Mouse (Mus musculus): ENCODE results near the gene Sytl2. TPM values are rescaled to one million over a fixed set of nuclear protein-coding genes. Genes with fewer than 3 reads are reported as not detected.

Gene Sytl2
- polyA plus RNA-seq, 1 experiment, result 0.06 TPM

DNA sequence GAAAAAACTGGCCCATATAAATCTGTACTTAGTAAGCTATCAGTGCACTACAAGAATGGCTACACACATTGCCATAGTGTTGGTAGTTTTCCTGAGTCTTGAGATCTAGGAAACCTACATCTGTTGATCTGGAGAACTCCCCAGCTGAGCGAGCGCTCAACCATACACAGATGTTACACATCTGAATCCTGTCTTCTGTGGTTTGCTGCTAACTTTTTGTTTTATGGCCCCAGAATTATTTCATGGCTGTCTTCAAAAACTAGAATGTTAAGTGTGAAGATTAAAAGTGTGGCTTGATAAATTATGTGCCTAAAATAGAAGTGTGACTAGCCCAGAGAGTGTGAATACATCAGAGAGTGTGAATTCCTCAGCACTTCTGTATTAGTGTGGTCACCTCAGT, 82.4 kb downstream of the Sytl2 start:
- Histone ChIP-seq H3K9me3 (ENCODE audit: control insufficient read depth, low read length) (no peaks in the 10 kb centered on the region), H3K36me3 (ENCODE audit: control insufficient read depth) (no peaks in the 10 kb centered on the region), H3K4me3 (replicated peaks) (no peak overlapping the region), H3K4me1 (ENCODE audit: control insufficient read depth) (no peaks in the 10 kb centered on the region), H3K27me3 (ENCODE audit: control insufficient read depth) (peaks cover 6% of the 10 kb centered on the region)
- TF ChIP-seq TAL1 (IDR thresholded peaks at IDR 0.05; ENCODE audit: low read length), result no peak
- TF ChIP-seq GATA1 (IDR thresholded peaks at IDR 0.05; ENCODE audit: low read length), result no peak

GRCm38 (mm10) chr7:90386885-90387459, 84.9 kb downstream of the Sytl2 start:
- TF ChIP-seq TAL1 (IDR thresholded peaks at IDR 0.05; ENCODE audit: low read length), result no peak
- no peak for TF ChIP-seq GATA1 (IDR thresholded peaks at IDR 0.05; ENCODE audit: low read length)
- Histone ChIP-seq H3K4me3 (replicated peaks) (no peak overlapping the region), H3K27me3 (ENCODE audit: control insufficient read depth) (peaks cover 6% of the 10 kb centered on the region), H3K36me3 (ENCODE audit: control insufficient read depth) (no peaks in the 10 kb centered on the region), H3K4me1 (ENCODE audit: control insufficient read depth) (no peaks in the 10 kb centered on the region), H3K9me3 (ENCODE audit: control insufficient read depth, low read length) (no peaks in the 10 kb centered on the region)

- Histone ChIP-seq H3K27me3 (ENCODE audit: control insufficient read depth) (peaks cover 6% of the 10 kb centered on the region), H3K9me3 (ENCODE audit: control insufficient read depth, low read length) (no peaks in the 10 kb centered on the region), H3K4me1 (ENCODE audit: control insufficient read depth) (no peaks in the 10 kb centered on the region), H3K4me3 (replicated peaks) (no peak overlapping the region), H3K36me3 (ENCODE audit: control insufficient read depth) (no peaks in the 10 kb centered on the region)
- no peak for TF ChIP-seq GATA1 (IDR thresholded peaks at IDR 0.05; ENCODE audit: low read length)
- no peak for TF ChIP-seq TAL1 (IDR thresholded peaks at IDR 0.05; ENCODE audit: low read length)
Measured at GRCm38 (mm10) chr7:90389765-90390164, 87.7 kb downstream of the Sytl2 start.

DNA sequence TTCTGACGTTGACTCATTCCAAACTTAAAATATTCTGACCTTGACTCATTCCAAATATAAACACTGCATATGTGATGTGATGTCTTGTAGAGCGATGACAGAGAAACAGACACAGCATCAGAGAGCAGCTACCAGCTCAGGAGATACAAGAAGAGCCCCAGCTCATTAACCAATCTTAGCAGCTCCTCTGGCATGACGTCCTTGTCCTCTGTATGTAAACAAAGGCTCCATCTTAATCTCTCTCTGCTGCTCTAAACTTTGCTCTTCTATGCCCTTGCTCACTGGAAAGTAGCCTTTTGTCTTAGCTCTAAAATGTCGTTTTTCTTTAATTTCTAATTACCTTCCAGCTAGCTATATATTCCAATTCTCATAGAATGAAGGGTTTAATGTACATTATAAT, 93.0 kb downstream of the Sytl2 start:
- no peaks in the 10 kb centered on the region for H3K36me3 ChIP-seq (ENCODE audit: control insufficient read depth)
- H3K4me1 ChIP-seq (ENCODE audit: control insufficient read depth), result no peaks in the 10 kb centered on the region
- TF ChIP-seq GATA1 (IDR thresholded peaks at IDR 0.05; ENCODE audit: low read length), result no peak
- no peak for TF ChIP-seq TAL1 (IDR thresholded peaks at IDR 0.05; ENCODE audit: low read length)

GRCm38 (mm10) chr7:90395928-90396327, 93.9 kb downstream of the Sytl2 start:
- Histone ChIP-seq H3K4me1 (ENCODE audit: control insufficient read depth) (no peaks in the 10 kb centered on the region), H3K4me3 (replicated peaks) (no peak overlapping the region), H3K27me3 (ENCODE audit: control insufficient read depth) (no peaks in the 10 kb centered on the region), H3K9me3 (ENCODE audit: control insufficient read depth, low read length) (no peaks in the 10 kb centered on the region), H3K36me3 (ENCODE audit: control insufficient read depth) (no peaks in the 10 kb centered on the region)
- TF ChIP-seq GATA1 (IDR thresholded peaks at IDR 0.05; ENCODE audit: low read length), result no peak
- TF ChIP-seq TAL1 (IDR thresholded peaks at IDR 0.05; ENCODE audit: low read length), result no peak

More for the DNA sequence above, 93.0 kb downstream of the Sytl2 start:
- H3K9me3 ChIP-seq (ENCODE audit: control insufficient read depth, low read length), result no peaks in the 10 kb centered on the region
- no peak overlapping the region for H3K4me3 ChIP-seq (replicated peaks)
- no peaks in the 10 kb centered on the region for H3K27me3 ChIP-seq (ENCODE audit: control insufficient read depth)

GRCm38 (mm10) chr7:90409934-90410333, 107.9 kb downstream of the Sytl2 start:
- no peak overlapping the region for H3K4me3 ChIP-seq (replicated peaks)
- H3K27me3 ChIP-seq (ENCODE audit: control insufficient read depth), result no peaks in the 10 kb centered on the region
- TF ChIP-seq GATA1 (IDR thresholded peaks at IDR 0.05; ENCODE audit: low read length), result no peak
- TF ChIP-seq TAL1 (IDR thresholded peaks at IDR 0.05; ENCODE audit: low read length), result no peak
- no peaks in the 10 kb centered on the region for H3K4me1 ChIP-seq (ENCODE audit: control insufficient read depth)
- H3K36me3 ChIP-seq (ENCODE audit: control insufficient read depth), result no peaks in the 10 kb centered on the region
- H3K9me3 ChIP-seq (ENCODE audit: control insufficient read depth, low read length), result no peaks in the 10 kb centered on the region

DNA sequence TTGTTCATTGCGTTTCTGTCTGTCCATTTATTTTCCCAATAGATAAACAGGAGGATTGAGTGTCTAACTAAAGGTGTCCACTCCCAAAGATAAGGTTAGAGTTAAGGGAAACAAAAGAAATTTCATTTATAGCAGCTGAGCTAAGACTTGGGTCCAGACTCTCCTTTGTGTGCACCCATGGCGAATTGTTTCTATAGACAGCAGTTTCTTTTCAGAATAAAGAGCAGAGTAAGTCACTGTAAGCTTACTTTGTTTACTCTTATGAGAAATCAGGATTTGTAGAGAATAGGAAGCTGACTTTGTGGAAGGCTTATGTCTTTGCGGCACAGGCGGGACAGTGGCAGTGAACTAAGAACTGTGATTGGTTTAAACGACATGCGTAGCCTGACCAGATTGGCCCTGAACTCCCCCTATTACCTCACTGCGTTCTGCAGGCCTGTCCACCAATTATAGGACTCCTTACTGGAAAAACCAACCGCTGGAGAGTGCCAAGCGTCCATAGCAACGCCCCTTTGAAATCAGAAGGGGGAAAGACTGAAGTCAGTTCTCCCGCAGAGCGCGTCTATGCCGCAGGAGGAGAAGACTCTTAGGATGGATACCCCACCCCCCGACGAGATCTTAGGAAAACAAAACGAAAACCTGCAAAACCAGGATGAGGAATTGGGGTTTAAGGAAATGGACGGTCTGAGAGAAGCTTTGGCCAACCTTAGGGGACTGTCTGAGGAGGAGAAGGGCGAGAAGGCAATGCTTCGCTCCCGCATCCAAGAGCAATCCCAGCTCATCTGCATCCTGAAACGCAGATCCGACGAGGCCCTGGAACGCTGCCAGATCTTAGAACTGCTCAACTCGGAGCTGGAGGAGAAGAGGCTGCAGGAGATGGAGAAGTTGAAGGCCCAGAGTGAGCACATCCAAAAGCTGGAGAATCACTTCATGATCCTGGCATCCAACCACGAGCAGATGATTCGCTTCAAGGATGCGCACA, 124.3 kb downstream of the Sytl2 start, which contains the start of gene Ccdc89:
Gene Ccdc89, plus strand, starts transcription at position 558 of the 982 bp plus-strand sequence.
- no peaks in the 10 kb centered on the region for H3K36me3 ChIP-seq (ENCODE audit: control insufficient read depth)
- no peak for TF ChIP-seq TAL1 (IDR thresholded peaks at IDR 0.05; ENCODE audit: low read length)
- no peak for TF ChIP-seq GATA1 (IDR thresholded peaks at IDR 0.05; ENCODE audit: low read length)
- no peaks in the 10 kb centered on the region; the same call in 1 of the 2 replicates for H3K9me3 ChIP-seq (ENCODE audit: control insufficient read depth, low read length)
- peak within 1 kb of the TSS; percentile 43 for H3K4me3 ChIP-seq (replicated peaks)
- peaks cover 6% of the 10 kb centered on the region for H3K4me1 ChIP-seq (ENCODE audit: control insufficient read depth)
- H3K27me3 ChIP-seq (ENCODE audit: control insufficient read depth), result peaks cover 14% of the 10 kb centered on the region

GRCm38 (mm10) chr7:90427006-90427405, 125.0 kb downstream of the Sytl2 start:
- Histone ChIP-seq H3K36me3 (ENCODE audit: control insufficient read depth) (no peaks in the 10 kb centered on the region), H3K4me3 (replicated peaks) (no peak overlapping the region), H3K27me3 (ENCODE audit: control insufficient read depth) (peaks cover 14% of the 10 kb centered on the region), H3K4me1 (ENCODE audit: control insufficient read depth) (peaks cover 6% of the 10 kb centered on the region), H3K9me3 (ENCODE audit: control insufficient read depth, low read length) (no peaks in the 10 kb centered on the region; the same call in 1 of the 2 replicates)
- no peak for TF ChIP-seq TAL1 (IDR thresholded peaks at IDR 0.05; ENCODE audit: low read length)
- no peak for TF ChIP-seq GATA1 (IDR thresholded peaks at IDR 0.05; ENCODE audit: low read length)

DNA sequence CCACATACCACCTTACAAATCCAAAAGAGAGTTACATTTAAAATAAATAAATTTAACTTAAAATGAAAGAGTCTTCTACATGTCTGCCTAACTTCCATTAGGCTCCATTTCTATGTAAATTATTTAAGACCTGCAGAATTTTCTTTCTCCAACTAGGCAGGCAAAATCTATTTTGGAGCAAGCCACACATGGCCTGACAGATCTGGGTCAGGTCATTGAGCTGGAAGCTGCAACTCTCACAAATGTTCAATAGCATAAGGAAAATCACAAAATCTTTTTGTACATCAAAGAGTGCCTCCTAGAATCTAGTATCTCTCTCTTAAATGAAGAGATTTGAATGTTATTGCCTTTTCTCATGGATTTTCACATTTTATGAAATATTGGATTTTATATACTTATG, 130.2 kb downstream of the Sytl2 start:
- Histone ChIP-seq H3K27me3 (ENCODE audit: control insufficient read depth) (peaks cover 7% of the 10 kb centered on the region), H3K9me3 (ENCODE audit: control insufficient read depth, low read length) (no peaks in the 10 kb centered on the region; the same call in 1 of the 2 replicates), H3K4me1 (ENCODE audit: control insufficient read depth) (no peaks in the 10 kb centered on the region), H3K4me3 (replicated peaks) (no peak overlapping the region), H3K36me3 (ENCODE audit: control insufficient read depth) (no peaks in the 10 kb centered on the region)
- TF ChIP-seq GATA1 (IDR thresholded peaks at IDR 0.05; ENCODE audit: low read length) (no peak), TAL1 (IDR thresholded peaks at IDR 0.05; ENCODE audit: low read length) (no peak)
